Mouse (Mus musculus): ENCODE measurements around the gene Ctcf.

GRCm38 (mm10) chr8:105596362-105597034, 39.9 kb upstream of the Ctcf start:
- TF ChIP-seq CTCF (IDR thresholded peaks at IDR 0.05; ENCODE audit: low read depth, low read length) (peak; percentile 81), POLR2A (IDR thresholded peaks at IDR 0.05; ENCODE audit: insufficient read depth, low read length) (no peak), EP300 (IDR thresholded peaks at IDR 0.05; ENCODE audit: insufficient read depth, low read depth, low read length) (no peak)
